Mouse (Mus musculus) liver, postnatal 0 days (tissue): ENCODE results near the gene Prox1.

ENCODE experiments used
- CTCF ChIP-seq: sonication (generic); IDR thresholded peaks from 2 replicates; pipeline ENCODE4 v1.5.1; 2016; ENCODE audit warnings: antibody characterized with exemption, low read depth
- EP300 ChIP-seq: IDR thresholded peaks from 2 replicates; pipeline ENCODE4 v1.6.1; 2016; ENCODE audit warnings: antibody characterized with exemption, low read depth, mild to moderate bottlenecking

GRCm38 (mm10) chr1:190132897-190133296 is 37.6 kb downstream of the Prox1 start:
- no peak for TF ChIP-seq CTCF
- TF ChIP-seq EP300: no peak
